Mouse (Mus musculus): ENCODE data around the gene Fam193a. TPM values are rescaled to one million over a fixed set of nuclear protein-coding genes. Genes with fewer than 3 reads are reported as not detected.
A peak's percentile ranks its signal among the peaks of the same experiment; 100 is the strongest.

Fam193a gene
- polyA plus RNA-seq, 1 experiment: 39.7 TPM

GRCm38 (mm10) chr5:34524511-34524910, 154.8 kb downstream of the Fam193a start:
- no peak for TF ChIP-seq CTCF (IDR thresholded peaks at IDR 0.05; ENCODE audit: borderline replicate concordance, insufficient read depth, low read length)
- TF ChIP-seq POLR2A (IDR thresholded peaks at IDR 0.05; ENCODE audit: low read depth, low read length): no peak

GRCm38 (mm10) chr5:34525663-34526476, 156.1 kb downstream of the Fam193a start, which contains the start of gene Sh3bp2:
TSS of gene Sh3bp2 (plus strand) at chr5:34525838.
- no peaks in the 10 kb centered on the region for H3K4me1 ChIP-seq (ENCODE audit: control insufficient read depth, insufficient read depth, low read length)
- TF ChIP-seq POLR2A (IDR thresholded peaks at IDR 0.05; ENCODE audit: low read depth, low read length) (peak; percentile 78), CTCF (IDR thresholded peaks at IDR 0.05; ENCODE audit: borderline replicate concordance, insufficient read depth, low read length) (no peak)

More at GRCm38 (mm10) chr5:34524511-34524910, 154.8 kb downstream of the Fam193a start:
- Histone ChIP-seq H3K4me3 (ENCODE audit: insufficient read depth, low read length) (no peak overlapping the region), H3K27ac (ENCODE audit: insufficient read depth, low read length) (no peak overlapping the region), H3K4me1 (ENCODE audit: control insufficient read depth, insufficient read depth, low read length) (no peaks in the 10 kb centered on the region)

GRCm38 (mm10) chr5:34526477-34526775, 156.7 kb downstream of the Fam193a start:
- H3K4me1 ChIP-seq (ENCODE audit: control insufficient read depth, insufficient read depth, low read length): no peaks in the 10 kb centered on the region
- TF ChIP-seq POLR2A (IDR thresholded peaks at IDR 0.05; ENCODE audit: low read depth, low read length): no peak
- no peak for TF ChIP-seq CTCF (IDR thresholded peaks at IDR 0.05; ENCODE audit: borderline replicate concordance, insufficient read depth, low read length)
- peak overlapping the region; percentile 50 for H3K4me3 ChIP-seq (ENCODE audit: insufficient read depth, low read length)
- H3K27ac ChIP-seq (ENCODE audit: insufficient read depth, low read length): no peak overlapping the region

More at GRCm38 (mm10) chr5:34525663-34526476, 156.1 kb downstream of the Fam193a start, which contains the start of gene Sh3bp2:
- Histone ChIP-seq H3K27ac (ENCODE audit: insufficient read depth, low read length) (no peak within 1 kb of the TSS), H3K4me3 (ENCODE audit: insufficient read depth, low read length) (peak within 1 kb of the TSS; percentile 50)

- TF ChIP-seq CTCF (IDR thresholded peaks at IDR 0.05; ENCODE audit: borderline replicate concordance, insufficient read depth, low read length) (no peak), POLR2A (IDR thresholded peaks at IDR 0.05; ENCODE audit: low read depth, low read length) (no peak)
Measured at GRCm38 (mm10) chr5:34527352-34527751, 157.6 kb downstream of the Fam193a start.

GRCm38 (mm10) chr5:34528724-34529123, 159.0 kb downstream of the Fam193a start:
- no peak for TF ChIP-seq CTCF (IDR thresholded peaks at IDR 0.05; ENCODE audit: borderline replicate concordance, insufficient read depth, low read length)
- no peak for TF ChIP-seq POLR2A (IDR thresholded peaks at IDR 0.05; ENCODE audit: low read depth, low read length)
- Histone ChIP-seq H3K27ac (ENCODE audit: insufficient read depth, low read length) (no peak overlapping the region), H3K4me1 (ENCODE audit: control insufficient read depth, insufficient read depth, low read length) (no peaks in the 10 kb centered on the region), H3K4me3 (ENCODE audit: insufficient read depth, low read length) (no peak overlapping the region)

More at GRCm38 (mm10) chr5:34527352-34527751, 157.6 kb downstream of the Fam193a start:
- H3K27ac ChIP-seq (ENCODE audit: insufficient read depth, low read length): no peak overlapping the region
- no peaks in the 10 kb centered on the region for H3K4me1 ChIP-seq (ENCODE audit: control insufficient read depth, insufficient read depth, low read length)
- H3K4me3 ChIP-seq (ENCODE audit: insufficient read depth, low read length): no peak overlapping the region

- no peak overlapping the region for H3K4me3 ChIP-seq (ENCODE audit: insufficient read depth, low read length)
- TF ChIP-seq CTCF (IDR thresholded peaks at IDR 0.05; ENCODE audit: borderline replicate concordance, insufficient read depth, low read length): no peak
- TF ChIP-seq POLR2A (IDR thresholded peaks at IDR 0.05; ENCODE audit: low read depth, low read length): no peak
- no peaks in the 10 kb centered on the region for H3K4me1 ChIP-seq (ENCODE audit: control insufficient read depth, insufficient read depth, low read length)
- H3K27ac ChIP-seq (ENCODE audit: insufficient read depth, low read length): no peak overlapping the region
Measured at GRCm38 (mm10) chr5:34530116-34530515, 160.4 kb downstream of the Fam193a start.

GRCm38 (mm10) chr5:34530687-34531086, 161.0 kb downstream of the Fam193a start:
- TF ChIP-seq POLR2A (IDR thresholded peaks at IDR 0.05; ENCODE audit: low read depth, low read length) (no peak), CTCF (IDR thresholded peaks at IDR 0.05; ENCODE audit: borderline replicate concordance, insufficient read depth, low read length) (no peak)
- Histone ChIP-seq H3K27ac (ENCODE audit: insufficient read depth, low read length) (no peak overlapping the region), H3K4me1 (ENCODE audit: control insufficient read depth, insufficient read depth, low read length) (no peaks in the 10 kb centered on the region), H3K4me3 (ENCODE audit: insufficient read depth, low read length) (no peak overlapping the region)

- Histone ChIP-seq H3K4me3 (ENCODE audit: insufficient read depth, low read length) (no peak overlapping the region), H3K27ac (ENCODE audit: insufficient read depth, low read length) (no peak overlapping the region), H3K4me1 (ENCODE audit: control insufficient read depth, insufficient read depth, low read length) (no peaks in the 10 kb centered on the region; the same call in 1 of the 2 replicates)
- TF ChIP-seq CTCF (IDR thresholded peaks at IDR 0.05; ENCODE audit: borderline replicate concordance, insufficient read depth, low read length) (no peak), POLR2A (IDR thresholded peaks at IDR 0.05; ENCODE audit: low read depth, low read length) (no peak)
Measured at GRCm38 (mm10) chr5:34533066-34533465, 163.3 kb downstream of the Fam193a start.

- Histone ChIP-seq H3K4me3 (ENCODE audit: insufficient read depth, low read length) (no peak overlapping the region), H3K4me1 (ENCODE audit: control insufficient read depth, insufficient read depth, low read length) (no peaks in the 10 kb centered on the region; the same call in 1 of the 2 replicates), H3K27ac (ENCODE audit: insufficient read depth, low read length) (no peak overlapping the region)
- no peak for TF ChIP-seq CTCF (IDR thresholded peaks at IDR 0.05; ENCODE audit: borderline replicate concordance, insufficient read depth, low read length)
- TF ChIP-seq POLR2A (IDR thresholded peaks at IDR 0.05; ENCODE audit: low read depth, low read length): no peak
Measured at GRCm38 (mm10) chr5:34533820-34534219, 164.1 kb downstream of the Fam193a start.

All from embryonic fibroblast, embryonic 13.5 days (primary cell).